Mouse (Mus musculus): ENCODE measurements around the gene Ptges2.

- TF ChIP-seq CTCF (IDR thresholded peaks at IDR 0.05; ENCODE audit: control insufficient read depth, insufficient read depth, insufficient replicate concordance, low read depth, low read length) = no peak
- TF ChIP-seq POLR2A (IDR thresholded peaks at IDR 0.05; ENCODE audit: control insufficient read depth, low read depth, low read length) = no peak
Observed at GRCm38 (mm10) chr2:32352151-32353006, 43.3 kb upstream of the Ptges2 start, which contains the start of gene Ciz1.

Data from testis, adult 2 months (tissue).